Mouse (Mus musculus): ENCODE data around the gene Midn. TPM values are rescaled to one million over a fixed set of nuclear protein-coding genes. Genes with fewer than 3 reads are reported as not detected.
A peak's percentile ranks its signal among the peaks of the same experiment; 100 is the strongest.
"Not testable (repeated sequence)": the region's sequence is repeated elsewhere in the genome, so short reads cannot be mapped to it uniquely, and the experiment has no call there.

Midn gene
- polyA plus RNA-seq, 1 experiment from 2014 or later, result 67.1 TPM

- ATAC-seq (ENCODE audit: low FRiP score) (no peak), DNase-seq (ENCODE audit: low spot score) (peak; percentile 58)
- no peaks in the 10 kb centered on the region for H3K9me3 ChIP-seq (ENCODE audit: control insufficient read depth, low read length)
- peak overlapping the region; percentile 36; the same call in 1 of the 2 replicates for H3K4me3 ChIP-seq (ENCODE audit: low read depth, low read length)
- peak overlapping the region; percentile 69; the same call in 1 of the 2 replicates for H3K4me2 ChIP-seq (replicated peaks; ENCODE audit: low read depth, low read length)
- peaks cover 5% of the 10 kb centered on the region for H3K36me3 ChIP-seq (ENCODE audit: control insufficient read depth, insufficient read depth, low read length)
- peak overlapping the region; percentile 78 for H3K27ac ChIP-seq (ENCODE audit: low read depth, low read length)
- peaks cover 38% of the 10 kb centered on the region for H3K4me1 ChIP-seq (replicated peaks; ENCODE audit: control insufficient read depth, insufficient read depth, low read length)
- WGBS, result 6% methylated on average over 6 of the region's 7 CpGs
- 0 out of 2 replicates have a peak, but pooled peaks cover 2% of the 10 kb centered on the region for H3K27me3 ChIP-seq (ENCODE audit: control insufficient read depth, insufficient read depth, low read length)
- 0 out of 2 replicates have a peak overlapping the region, but pooled peaks have one; percentile 11 for H3K9ac ChIP-seq (ENCODE audit: low read depth, low read length)
Measured at GRCm38 (mm10) chr10:80161522-80162242, 13.6 kb downstream of the Midn start.

DNA sequence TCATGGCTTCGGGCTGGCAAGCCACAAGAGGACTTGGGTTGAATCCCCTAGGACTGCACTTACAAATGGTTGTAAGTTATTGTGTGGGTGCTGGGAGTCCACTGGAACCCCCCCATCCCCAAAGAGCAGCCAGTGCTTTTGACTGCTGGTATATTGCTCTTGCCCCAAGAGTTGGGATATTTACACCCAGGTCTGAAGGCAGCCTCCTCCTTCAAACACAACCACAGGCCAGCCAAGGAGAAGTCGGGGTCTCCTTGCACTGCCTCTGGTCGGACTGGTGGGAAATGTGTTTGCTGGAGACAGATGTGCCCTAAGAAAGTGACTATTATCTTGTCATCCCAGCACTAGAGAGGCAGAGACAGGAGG, 14.2 kb downstream of the Midn start:
- ATAC-seq (ENCODE audit: low FRiP score) (no peak), DNase-seq (ENCODE audit: low spot score) (no peak)
- 0 out of 2 replicates have a peak overlapping the region, but pooled peaks have one; percentile 11 for H3K9ac ChIP-seq (ENCODE audit: low read depth, low read length)
- 0 out of 2 replicates have a peak overlapping the region, but pooled peaks have one; percentile 78 for H3K27ac ChIP-seq (ENCODE audit: low read depth, low read length)
- H3K36me3 ChIP-seq (ENCODE audit: control insufficient read depth, insufficient read depth, low read length), result peaks cover 4% of the 10 kb centered on the region
- 0 out of 2 replicates have a peak, but pooled peaks cover 2% of the 10 kb centered on the region for H3K27me3 ChIP-seq (ENCODE audit: control insufficient read depth, insufficient read depth, low read length)
- no peak overlapping the region for H3K4me2 ChIP-seq (replicated peaks; ENCODE audit: low read depth, low read length)
- H3K4me1 ChIP-seq (replicated peaks; ENCODE audit: control insufficient read depth, insufficient read depth, low read length), result peaks cover 34% of the 10 kb centered on the region
- 82% methylated on average over 3 of the region's 3 CpGs for WGBS
- H3K4me3 ChIP-seq (ENCODE audit: low read depth, low read length), result no peak overlapping the region
- H3K9me3 ChIP-seq (ENCODE audit: control insufficient read depth, low read length), result no peaks in the 10 kb centered on the region

DNA sequence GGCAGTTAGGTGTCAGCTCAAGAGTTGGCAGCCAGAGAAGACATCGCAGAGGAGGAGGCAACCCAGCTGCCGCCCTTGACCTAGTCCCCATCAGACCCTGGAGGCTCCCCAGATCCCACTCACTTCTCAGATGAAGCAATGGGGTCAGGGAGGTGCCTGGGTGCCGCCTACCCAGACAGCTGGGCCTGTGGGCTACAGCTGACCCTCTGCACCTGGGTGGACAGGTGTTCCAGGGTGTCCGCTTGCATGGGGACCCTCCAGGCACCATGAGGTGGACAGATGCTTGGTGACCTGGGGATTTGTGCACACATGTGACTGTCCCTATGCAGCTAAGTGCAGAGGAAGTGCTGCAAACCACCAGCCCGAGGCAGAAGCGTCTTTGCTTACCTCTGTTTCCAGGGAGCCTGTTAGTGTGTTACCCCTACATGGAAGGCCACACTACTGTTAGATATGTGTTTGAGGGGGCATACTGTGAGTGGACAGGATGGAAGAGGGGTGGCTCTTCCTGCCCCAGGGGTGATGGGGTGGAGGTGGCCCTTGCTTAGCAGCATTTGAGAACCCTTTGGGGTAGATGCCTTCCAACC, 14.7 kb downstream of the Midn start:
- Histone ChIP-seq H3K9ac (ENCODE audit: low read depth, low read length) (no peak overlapping the region), H3K27ac (ENCODE audit: low read depth, low read length) (no peak overlapping the region), H3K4me3 (ENCODE audit: low read depth, low read length) (no peak overlapping the region), H3K36me3 (ENCODE audit: control insufficient read depth, insufficient read depth, low read length) (no peaks in the 10 kb centered on the region), H3K27me3 (ENCODE audit: control insufficient read depth, insufficient read depth, low read length) (0 out of 2 replicates have a peak, but pooled peaks cover 2% of the 10 kb centered on the region), H3K9me3 (ENCODE audit: control insufficient read depth, low read length) (no peaks in the 10 kb centered on the region), H3K4me1 (replicated peaks; ENCODE audit: control insufficient read depth, insufficient read depth, low read length) (peaks cover 30% of the 10 kb centered on the region), H3K4me2 (replicated peaks; ENCODE audit: low read depth, low read length) (no peak overlapping the region)
- ATAC-seq (ENCODE audit: low FRiP score) (no peak), DNase-seq (ENCODE audit: low spot score) (no peak)
- WGBS, result 74% methylated on average over 6 of the region's 6 CpGs

DNA sequence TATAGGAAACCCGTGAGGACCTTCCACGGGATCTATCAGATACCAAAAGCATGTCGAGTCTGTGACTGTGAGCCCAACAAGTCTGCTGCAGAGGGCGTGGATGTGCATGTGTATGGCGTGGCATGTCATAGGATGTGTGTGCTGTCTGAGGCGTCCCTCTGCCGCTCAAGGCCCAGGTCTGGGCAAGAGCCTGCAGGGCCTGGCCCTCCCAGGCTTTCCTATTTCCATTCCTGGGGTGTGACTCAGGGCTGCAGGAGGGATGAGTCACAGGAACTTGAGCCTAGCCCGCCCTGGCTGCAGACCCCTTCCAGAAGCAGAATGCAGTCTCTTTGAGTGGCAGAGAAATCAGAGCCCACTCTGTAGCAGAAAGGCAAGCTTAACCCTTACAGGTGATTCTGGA, 15.6 kb downstream of the Midn start:
- H3K4me2 ChIP-seq (replicated peaks; ENCODE audit: low read depth, low read length), result no peak overlapping the region

GRCm38 (mm10) chr10:80164161-80164997, 16.3 kb downstream of the Midn start:
- DNase-seq (ENCODE audit: low spot score) (no peak), ATAC-seq (ENCODE audit: low FRiP score) (peak; percentile 10)
- 10% methylated on average over 43 of the region's 44 CpGs for WGBS
- Histone ChIP-seq H3K4me1 (replicated peaks; ENCODE audit: control insufficient read depth, insufficient read depth, low read length) (peaks cover 23% of the 10 kb centered on the region), H3K4me3 (ENCODE audit: low read depth, low read length) (peak overlapping the region; percentile 34), H3K27ac (ENCODE audit: low read depth, low read length) (peak overlapping the region; percentile 77), H3K9ac (ENCODE audit: low read depth, low read length) (peak overlapping the region; percentile 49), H3K4me2 (replicated peaks; ENCODE audit: low read depth, low read length) (peak overlapping the region; percentile 70), H3K27me3 (ENCODE audit: control insufficient read depth, insufficient read depth, low read length) (0 out of 2 replicates have a peak, but pooled peaks cover 2% of the 10 kb centered on the region), H3K36me3 (ENCODE audit: control insufficient read depth, insufficient read depth, low read length) (no peaks in the 10 kb centered on the region), H3K9me3 (ENCODE audit: control insufficient read depth, low read length) (no peaks in the 10 kb centered on the region)

More for the DNA sequence above, 15.6 kb downstream of the Midn start:
- Histone ChIP-seq H3K4me1 (replicated peaks; ENCODE audit: control insufficient read depth, insufficient read depth, low read length) (peaks cover 26% of the 10 kb centered on the region), H3K4me3 (ENCODE audit: low read depth, low read length) (no peak overlapping the region), H3K27ac (ENCODE audit: low read depth, low read length) (no peak overlapping the region), H3K9me3 (ENCODE audit: control insufficient read depth, low read length) (no peaks in the 10 kb centered on the region), H3K36me3 (ENCODE audit: control insufficient read depth, insufficient read depth, low read length) (no peaks in the 10 kb centered on the region), H3K9ac (ENCODE audit: low read depth, low read length) (no peak overlapping the region), H3K27me3 (ENCODE audit: control insufficient read depth, insufficient read depth, low read length) (0 out of 2 replicates have a peak, but pooled peaks cover 2% of the 10 kb centered on the region)
- ATAC-seq (ENCODE audit: low FRiP score), result no peak
- DNase-seq (ENCODE audit: low spot score), result peak; percentile 2
- 78% methylated on average over 8 of the region's 8 CpGs for WGBS

DNA sequence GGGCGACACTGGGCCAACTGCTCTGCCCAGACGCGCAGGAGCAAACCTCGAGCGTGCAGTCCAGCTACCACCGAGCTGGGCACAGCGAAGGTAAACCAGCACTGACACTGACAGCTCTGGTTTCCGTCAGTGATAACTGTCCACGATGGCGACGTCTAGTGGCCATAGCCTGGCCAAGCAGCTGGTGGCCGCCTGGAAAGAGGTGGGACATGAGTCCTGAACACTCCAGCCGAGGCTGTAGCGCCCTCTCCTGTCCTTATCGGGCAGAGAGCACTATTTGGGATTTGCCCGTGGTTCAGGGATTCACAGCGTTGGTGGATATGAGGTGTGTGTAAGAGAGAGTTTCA, 16.9 kb downstream of the Midn start:
- Histone ChIP-seq H3K9me3 (ENCODE audit: control insufficient read depth, low read length) (no peaks in the 10 kb centered on the region), H3K4me1 (replicated peaks; ENCODE audit: control insufficient read depth, insufficient read depth, low read length) (peaks cover 23% of the 10 kb centered on the region), H3K9ac (ENCODE audit: low read depth, low read length) (peak overlapping the region; percentile 49), H3K4me3 (ENCODE audit: low read depth, low read length) (peak overlapping the region; percentile 34), H3K27me3 (ENCODE audit: control insufficient read depth, insufficient read depth, low read length) (0 out of 2 replicates have a peak, but pooled peaks cover 2% of the 10 kb centered on the region), H3K4me2 (replicated peaks; ENCODE audit: low read depth, low read length) (peak overlapping the region; percentile 70), H3K36me3 (ENCODE audit: control insufficient read depth, insufficient read depth, low read length) (peaks cover 2% of the 10 kb centered on the region; the same call in 1 of the 2 replicates), H3K27ac (ENCODE audit: low read depth, low read length) (peak overlapping the region; percentile 77)
- peak; percentile 25 for ATAC-seq (ENCODE audit: low FRiP score)
- DNase-seq (ENCODE audit: low spot score), result peak; percentile 97
- WGBS, result under 1% methylated on average over 17 of the region's 17 CpGs

DNA sequence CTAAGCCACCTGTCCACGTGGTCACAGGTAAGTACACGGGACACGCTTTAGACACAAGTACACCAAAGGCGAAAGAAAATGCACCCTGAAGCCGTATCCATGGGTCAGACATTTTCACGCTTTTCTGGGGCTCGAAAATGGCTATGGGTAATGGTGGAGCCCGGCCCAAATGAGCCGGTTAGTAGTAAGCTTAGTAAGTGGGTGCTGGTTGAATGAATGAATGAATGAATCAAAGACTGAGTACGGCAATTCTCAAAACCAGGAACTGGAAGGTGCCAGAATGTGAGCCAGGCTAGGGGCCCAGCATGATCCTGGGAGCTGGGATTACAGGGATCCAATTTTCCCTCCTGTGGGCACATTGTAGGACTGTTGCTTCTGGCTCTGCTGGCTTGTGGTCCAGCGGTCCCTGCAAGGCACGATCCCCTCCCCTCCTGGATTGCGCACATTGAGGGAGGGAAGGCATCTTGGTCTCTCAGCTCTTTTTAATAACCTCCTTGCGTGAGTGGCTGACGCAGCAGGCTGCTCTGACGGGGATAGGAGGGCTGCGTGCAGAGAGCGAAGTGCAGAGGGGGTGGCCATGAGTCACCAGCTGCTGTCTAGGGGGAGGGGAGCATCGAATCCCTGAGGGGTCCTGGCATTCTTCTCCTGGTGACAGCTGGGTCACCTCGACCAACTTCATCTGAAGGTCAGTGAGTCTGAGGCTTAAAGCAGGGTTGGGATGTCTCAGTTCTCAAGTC, 17.5 kb downstream of the Midn start, which contains the start of gene Cirbp:
TSS of gene Cirbp (plus strand) at position 594 of the 737 bp plus-strand sequence.
- H3K4me2 ChIP-seq (replicated peaks; ENCODE audit: low read depth, low read length), result peak within 1 kb of the TSS; percentile 70
- H3K9ac ChIP-seq (ENCODE audit: low read depth, low read length), result peak within 1 kb of the TSS; percentile 49
- H3K27me3 ChIP-seq (ENCODE audit: control insufficient read depth, insufficient read depth, low read length), result 0 out of 2 replicates have a peak, but pooled peaks cover 2% of the 10 kb centered on the region
- H3K9me3 ChIP-seq (ENCODE audit: control insufficient read depth, low read length), result no peaks in the 10 kb centered on the region
- H3K4me3 ChIP-seq (ENCODE audit: low read depth, low read length), result peak within 1 kb of the TSS; percentile 34
- ATAC-seq (ENCODE audit: low FRiP score), result 0 out of 2 replicates have a peak, but pooled peaks have one; percentile 7
- 17% methylated on average over 20 of the region's 20 CpGs for WGBS
- peaks cover 8% of the 10 kb centered on the region for H3K36me3 ChIP-seq (ENCODE audit: control insufficient read depth, insufficient read depth, low read length)
- H3K27ac ChIP-seq (ENCODE audit: low read depth, low read length), result peak within 1 kb of the TSS; percentile 82
- H3K4me1 ChIP-seq (replicated peaks; ENCODE audit: control insufficient read depth, insufficient read depth, low read length), result peaks cover 23% of the 10 kb centered on the region
- peak; percentile 65 for DNase-seq (ENCODE audit: low spot score)

DNA sequence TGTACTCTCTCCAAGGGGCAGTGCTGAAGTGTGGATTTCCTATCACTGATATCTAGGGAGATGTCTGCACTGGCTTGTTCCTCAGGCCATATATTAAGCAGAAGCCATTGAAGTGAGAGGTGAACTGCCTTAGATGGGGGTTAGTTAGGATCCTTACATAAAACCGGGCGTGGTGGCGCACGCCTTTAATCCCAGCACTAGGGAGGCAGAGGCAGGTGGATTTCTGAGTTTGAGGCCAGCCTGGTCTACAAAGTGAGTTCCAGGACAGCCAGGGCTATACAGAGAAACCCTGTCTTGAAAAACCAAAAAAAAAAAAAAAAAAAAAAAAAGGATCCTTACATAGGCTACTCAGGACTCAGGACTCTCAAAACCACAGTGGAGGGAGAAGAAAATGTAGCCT, 18.1 kb downstream of the Midn start:
- ATAC-seq (ENCODE audit: low FRiP score); DNase-seq (ENCODE audit: low spot score); H3K36me3 ChIP-seq (ENCODE audit: control insufficient read depth, insufficient read depth, low read length); H3K27me3 ChIP-seq (ENCODE audit: control insufficient read depth, insufficient read depth, low read length); H3K4me3 ChIP-seq (ENCODE audit: low read depth, low read length); H3K4me2 ChIP-seq (replicated peaks; ENCODE audit: low read depth, low read length); H3K9me3 ChIP-seq (ENCODE audit: control insufficient read depth, low read length): not testable (repeated sequence)
- H3K27ac ChIP-seq (ENCODE audit: low read depth, low read length), result peak overlapping the region; percentile 82
- 86% methylated on average over 4 of the region's 4 CpGs for WGBS
- H3K4me1 ChIP-seq (replicated peaks; ENCODE audit: control insufficient read depth, insufficient read depth, low read length), result peaks cover 17% of the 10 kb centered on the region
- peak overlapping the region; percentile 44; the same call in 1 of the 2 replicates for H3K9ac ChIP-seq (ENCODE audit: low read depth, low read length)
